Mouse (Mus musculus) CH12.LX (cell line): ENCODE data around the gene Taf8.

Source experiments
- CTCF ChIP-seq, 2 experiments: IDR thresholded peaks in 1 of 2; conservative IDR thresholded peaks in 1 of 2; 2 replicates each; pipeline ENCODE4 v1.5.1; 2011 to 2012; ENCODE audit warnings: low read depth in 2 of 2, low read length in 2 of 2, improper control_type of control experiment in 1 of 2, inconsistent platforms in 1 of 2, mild to moderate bottlenecking in 1 of 2, moderate library complexity in 1 of 2
- JUND ChIP-seq: conservative IDR thresholded peaks from 2 replicates; pipeline ENCODE4 v1.6.1; 2011; ENCODE audit warnings: low read depth, low read length, improper control_type of control experiment
- NRF1 ChIP-seq: IDR thresholded peaks from 2 replicates; pipeline ENCODE4 v1.6.1; 2014; ENCODE audit warnings: low read depth, mild to moderate bottlenecking, inconsistent platforms, low read length, improper control_type of control experiment, moderate library complexity
- POLR2A ChIP-seq: IDR thresholded peaks from 2 replicates; pipeline ENCODE4 v1.6.1; 2011; ENCODE audit warnings: low read depth, mild to moderate bottlenecking, improper control_type of control experiment, low read length
- TCF12 ChIP-seq: IDR thresholded peaks from 2 replicates; pipeline ENCODE4 v1.6.1; 2014; ENCODE audit warnings: low read depth, mild to moderate bottlenecking, inconsistent platforms, low read length, improper control_type of control experiment
- USF1 ChIP-seq: IDR thresholded peaks from 2 replicates; pipeline ENCODE4 v1.6.1; 2014; ENCODE audit warnings: low read depth, mild to moderate bottlenecking, inconsistent platforms, low read length, improper control_type of control experiment

DNA sequence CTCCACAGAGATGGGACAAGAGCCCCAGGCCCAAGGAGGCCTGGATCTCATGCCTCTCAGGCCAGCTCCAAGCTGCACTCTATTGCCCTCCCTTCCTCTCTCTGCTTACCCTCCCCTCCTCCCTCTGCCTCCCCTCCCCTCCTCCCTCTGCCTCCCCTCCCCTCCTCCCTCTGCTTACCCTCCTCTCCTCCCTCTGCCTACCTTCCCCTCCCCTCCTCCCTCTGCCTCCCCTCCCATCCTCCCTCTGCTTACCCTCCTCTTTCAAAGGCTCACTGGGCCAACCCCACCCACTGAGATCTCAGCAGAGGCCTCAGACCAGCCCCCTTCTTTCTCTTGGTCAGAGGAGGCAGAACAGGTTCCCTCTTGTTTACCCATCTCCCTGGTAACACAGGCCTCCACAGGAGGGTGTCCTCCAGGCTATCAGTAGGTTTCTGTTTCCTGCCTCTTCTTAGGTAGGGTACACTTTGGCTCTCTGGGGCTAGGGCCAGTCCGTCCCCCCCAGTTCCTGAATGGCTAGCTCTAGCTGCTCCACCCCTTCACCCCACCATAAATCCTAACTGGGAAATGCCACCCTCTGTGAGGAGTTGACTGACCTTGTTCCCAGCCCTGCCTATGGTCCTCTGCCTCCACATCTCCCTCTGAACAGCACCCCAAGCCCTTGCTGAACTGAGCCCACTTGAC lies 17.7 kb downstream of the Taf8 start:
- TF ChIP-seq CTCF (conservative IDR thresholded peaks at IDR 0.05 in 1 of 2, IDR thresholded peaks at IDR 0.05 in 1 of 2; ENCODE audit: low read depth in 2 of 2, low read length in 2 of 2) (no peak), POLR2A (no peak), USF1 (no peak), JUND (no peak), TCF12 (no peak), NRF1 (no peak)
